Mouse (Mus musculus) ovary, postnatal 10 days (tissue): ENCODE data around the gene Phyhd1.

ENCODE experiments used
- DNase-seq: peaks from one replicate; pipeline ENCODE4 v3.0.0; 2022; ENCODE audit warnings: low spot score

Gene Phyhd1

GRCm38 (mm10) chr2:30265767-30266253 lies at the start of gene Phyhd1:
Gene Phyhd1, plus strand, starts transcription at chr2:30266203.
- DNase-seq: no peak

- no peak for DNase-seq
Measured at GRCm38 (mm10) chr2:30216293-30216692, 49.7 kb upstream of the Phyhd1 start.

- no peak for DNase-seq
Measured at GRCm38 (mm10) chr2:30235593-30235992, 30.4 kb upstream of the Phyhd1 start.

- no peak for DNase-seq
Measured at GRCm38 (mm10) chr2:30236426-30237198, 29.4 kb upstream of the Phyhd1 start.

GRCm38 (mm10) chr2:30237199-30237880 lies 28.7 kb upstream of the Phyhd1 start, which contains the start of gene Lrrc8a:
Gene Lrrc8a, plus strand, starts transcription at chr2:30237715.
- peak; percentile 96 for DNase-seq

GRCm38 (mm10) chr2:30237881-30238280 lies 28.1 kb upstream of the Phyhd1 start:
- peak; percentile 60 for DNase-seq

GRCm38 (mm10) chr2:30238906-30239465 lies 27.0 kb upstream of the Phyhd1 start:
- DNase-seq: no peak

GRCm38 (mm10) chr2:30239777-30240176 lies 26.2 kb upstream of the Phyhd1 start:
- no peak for DNase-seq

- no peak for DNase-seq
Measured at GRCm38 (mm10) chr2:30240267-30240666, 25.7 kb upstream of the Phyhd1 start, which contains the start of gene Gm28035. Gene Gm28035, plus strand, starts transcription at chr2:30240567.

- no peak for DNase-seq
Measured at GRCm38 (mm10) chr2:30242509-30242908, 23.5 kb upstream of the Phyhd1 start.

- DNase-seq: no peak
Measured at GRCm38 (mm10) chr2:30243391-30243790, 22.6 kb upstream of the Phyhd1 start.

- no peak for DNase-seq
Measured at GRCm38 (mm10) chr2:30244595-30245178, 21.3 kb upstream of the Phyhd1 start.

GRCm38 (mm10) chr2:30247036-30247435 lies 19.0 kb upstream of the Phyhd1 start:
- no peak for DNase-seq

- no peak for DNase-seq
Measured at GRCm38 (mm10) chr2:30247681-30248080, 18.3 kb upstream of the Phyhd1 start.

- no peak for DNase-seq
Measured at GRCm38 (mm10) chr2:30249182-30249581, 16.8 kb upstream of the Phyhd1 start.

- DNase-seq: no peak
Measured at GRCm38 (mm10) chr2:30250166-30251128, 15.6 kb upstream of the Phyhd1 start.

- DNase-seq: no peak
Measured at GRCm38 (mm10) chr2:30251417-30252104, 14.4 kb upstream of the Phyhd1 start.

GRCm38 (mm10) chr2:30252521-30252920 lies 13.5 kb upstream of the Phyhd1 start:
- no peak for DNase-seq

- no peak for DNase-seq
Measured at GRCm38 (mm10) chr2:30253809-30254208, 12.2 kb upstream of the Phyhd1 start.

GRCm38 (mm10) chr2:30255631-30256395 lies 10.2 kb upstream of the Phyhd1 start:
- DNase-seq: no peak
